Mouse (Mus musculus): ENCODE results near the gene Cyp26b1.

DNA sequence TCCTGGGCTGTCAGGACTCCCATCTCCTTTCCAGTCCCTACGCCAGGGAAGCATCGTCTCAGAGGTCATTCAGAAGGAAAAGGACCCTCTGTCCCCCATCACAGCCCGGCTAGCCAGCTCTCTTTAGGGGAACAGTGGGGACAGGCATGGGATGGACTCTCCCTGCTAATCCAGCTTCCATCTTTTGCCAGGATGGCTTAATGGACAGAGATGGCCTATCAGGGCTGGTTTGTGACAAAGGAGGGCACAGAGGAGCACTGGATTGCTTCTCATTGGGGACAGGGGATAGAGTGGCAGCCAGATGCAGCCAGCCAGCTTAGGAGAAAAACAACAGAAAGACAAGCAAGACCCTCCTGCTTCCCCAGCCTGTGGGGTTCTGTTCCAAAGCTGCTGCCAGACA lies 918 bp upstream of the Cyp26b1 start:
- TF ChIP-seq CTCF (IDR thresholded peaks at IDR 0.05; ENCODE audit: control insufficient read depth, insufficient read depth, low read length) (no peak), POLR2A (IDR thresholded peaks at IDR 0.05; ENCODE audit: borderline replicate concordance, control insufficient read depth, low read depth, low read length) (no peak)
